Mouse (Mus musculus) myocyte (in vitro differentiated cells): ENCODE measurements around the gene Gata2. TPM values are rescaled to one million over a fixed set of nuclear protein-coding genes. Genes with fewer than 3 reads are reported as not detected.

ENCODE experiments used
- H3K27me3 ChIP-seq: one replicate; pipeline ENCODE4 v1.6.1; 2011; ENCODE audit not compliant: control insufficient read depth, insufficient read depth, insufficient read length
- H3K36me3 ChIP-seq: one replicate; pipeline ENCODE4 v1.6.1; 2011; ENCODE audit not compliant: control insufficient read depth, insufficient read depth
- H3K4me2 ChIP-seq: one replicate; pipeline ENCODE4 v1.6.1; 2011; ENCODE audit warnings: low read depth, control low read depth
- H3K4me3 ChIP-seq: one replicate; pipeline ENCODE4 v1.5.1; 2011; ENCODE audit warnings: mild to moderate bottlenecking, control low read depth, moderate library complexity
- H3K79me2 ChIP-seq: one replicate; pipeline ENCODE4 v1.6.1; 2011; ENCODE audit not compliant: control insufficient read depth, insufficient read depth
- H3ac ChIP-seq: one replicate; pipeline ENCODE4 v1.6.1; 2011; ENCODE audit not compliant: control insufficient read depth, insufficient read length
- CEBPB ChIP-seq: IDR thresholded peaks from 2 replicates; pipeline ENCODE4 v1.6.1; 2011; ENCODE audit warnings: mild to moderate bottlenecking, moderate library complexity; ENCODE audit not compliant: poor library complexity, insufficient read depth, severe bottlenecking
- E2F4 ChIP-seq: IDR thresholded peaks from one replicate; pipeline ENCODE4 v1.6.1; 2011; ENCODE audit warnings: mild to moderate bottlenecking, control low read depth, moderate library complexity; ENCODE audit not compliant: insufficient read depth
- MAX ChIP-seq: IDR thresholded peaks from one replicate; pipeline ENCODE4 v1.6.1; 2011; ENCODE audit warnings: low read depth, mild to moderate bottlenecking, control low read depth
- MYOD1 ChIP-seq, 3 experiments: IDR thresholded peaks; one replicate each; pipeline ENCODE4 v1.6.1; 2011; ENCODE audit warnings: control low read depth in 2 of 3, low read depth in 2 of 3, mild to moderate bottlenecking in 2 of 3, moderate library complexity in 1 of 3; ENCODE audit not compliant: insufficient read length in 2 of 3, control insufficient read depth in 1 of 3
- MYOG ChIP-seq, 3 experiments: IDR thresholded peaks; one replicate each; pipeline ENCODE4 v1.6.1; 2011; ENCODE audit warnings: control low read depth in 2 of 3, low read depth in 2 of 3, mild to moderate bottlenecking in 2 of 3; ENCODE audit not compliant: insufficient read length in 2 of 3, control insufficient read depth in 1 of 3, insufficient read depth in 1 of 3
- POLR2A ChIP-seq: IDR thresholded peaks from one replicate; pipeline ENCODE4 v1.6.1; 2011; ENCODE audit warnings: low read depth, mild to moderate bottlenecking, control low read depth, moderate library complexity; ENCODE audit not compliant: insufficient read length
- POLR2AphosphoS2 ChIP-seq: IDR thresholded peaks from one replicate; pipeline ENCODE4 v1.6.1; 2011; ENCODE audit warnings: low read depth, control low read depth; ENCODE audit not compliant: insufficient read length
- REST ChIP-seq: IDR thresholded peaks from one replicate; pipeline ENCODE4 v1.6.1; 2011; ENCODE audit warnings: mild to moderate bottlenecking, control low read depth, moderate library complexity; ENCODE audit not compliant: insufficient read depth, insufficient read length
- SRF ChIP-seq: IDR thresholded peaks from one replicate; pipeline ENCODE4 v1.6.1; 2011; ENCODE audit warnings: low read depth; ENCODE audit not compliant: control insufficient read depth, insufficient read length
- TCF12 ChIP-seq: IDR thresholded peaks from one replicate; pipeline ENCODE4 v1.6.1; 2011; ENCODE audit warnings: mild to moderate bottlenecking, control low read depth; ENCODE audit not compliant: poor library complexity, insufficient read depth, severe bottlenecking
- TCF3 ChIP-seq: IDR thresholded peaks from one replicate; pipeline ENCODE4 v1.6.1; 2011; ENCODE audit warnings: low read depth, control low read depth; ENCODE audit not compliant: insufficient read length
- USF1 ChIP-seq: IDR thresholded peaks from one replicate; pipeline ENCODE4 v1.6.1; 2011; ENCODE audit warnings: low read depth, mild to moderate bottlenecking, control low read depth, moderate library complexity
- polyA plus RNA-seq: library from polyadenylated mRNA; unstranded; fragments of >200 nt; fragmentation: generic; extraction: Trizol; gene quantifications from one replicate; pipeline ENCODE4 v1.2.1, GENCODE M21; 2012; ENCODE audit warnings: missing spikeins

Gata2 gene
- polyA plus RNA-seq, 1 experiment: 19.3 TPM

DNA sequence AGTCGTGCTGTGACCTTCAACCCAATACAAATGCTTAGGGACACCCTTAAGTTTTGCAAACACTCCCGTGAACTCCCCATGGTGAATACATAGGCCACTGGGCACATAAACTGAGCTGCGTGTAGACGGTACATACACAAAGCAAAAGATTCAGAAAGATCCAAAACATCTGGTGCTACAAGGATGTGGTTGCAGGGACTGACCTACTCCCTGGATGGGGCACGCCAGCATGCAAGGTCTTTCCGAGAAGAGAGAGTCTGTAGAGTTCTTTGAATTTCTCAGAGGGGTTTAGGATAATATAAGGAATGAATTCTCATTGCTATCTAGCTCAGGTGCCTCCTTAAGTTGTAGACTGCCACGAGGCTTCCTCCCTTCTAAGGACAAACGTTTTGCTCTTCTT lies 935 bp upstream of the Gata2 start:
- Histone ChIP-seq H3ac (no peak overlapping the region), H3K36me3 (no peaks in the 10 kb centered on the region), H3K79me2 (no peaks in the 10 kb centered on the region), H3K27me3 (no peaks in the 10 kb centered on the region), H3K4me3 (no peak overlapping the region), H3K4me2 (no peak overlapping the region)
- TF ChIP-seq TCF3 (no peak), POLR2AphosphoS2 (no peak), SRF (no peak), MYOG (IDR thresholded peaks at IDR 0.05; ENCODE audit: control insufficient read depth in 1 of 3, insufficient read depth in 1 of 3, insufficient read length in 2 of 3, low read depth in 2 of 3) (no peak), MAX (no peak), CEBPB (no peak), E2F4 (no peak), MYOD1 (IDR thresholded peaks at IDR 0.05; ENCODE audit: control insufficient read depth in 1 of 3, insufficient read length in 2 of 3, low read depth in 2 of 3) (no peak), POLR2A (no peak), TCF12 (no peak), REST (no peak), USF1 (no peak)

DNA sequence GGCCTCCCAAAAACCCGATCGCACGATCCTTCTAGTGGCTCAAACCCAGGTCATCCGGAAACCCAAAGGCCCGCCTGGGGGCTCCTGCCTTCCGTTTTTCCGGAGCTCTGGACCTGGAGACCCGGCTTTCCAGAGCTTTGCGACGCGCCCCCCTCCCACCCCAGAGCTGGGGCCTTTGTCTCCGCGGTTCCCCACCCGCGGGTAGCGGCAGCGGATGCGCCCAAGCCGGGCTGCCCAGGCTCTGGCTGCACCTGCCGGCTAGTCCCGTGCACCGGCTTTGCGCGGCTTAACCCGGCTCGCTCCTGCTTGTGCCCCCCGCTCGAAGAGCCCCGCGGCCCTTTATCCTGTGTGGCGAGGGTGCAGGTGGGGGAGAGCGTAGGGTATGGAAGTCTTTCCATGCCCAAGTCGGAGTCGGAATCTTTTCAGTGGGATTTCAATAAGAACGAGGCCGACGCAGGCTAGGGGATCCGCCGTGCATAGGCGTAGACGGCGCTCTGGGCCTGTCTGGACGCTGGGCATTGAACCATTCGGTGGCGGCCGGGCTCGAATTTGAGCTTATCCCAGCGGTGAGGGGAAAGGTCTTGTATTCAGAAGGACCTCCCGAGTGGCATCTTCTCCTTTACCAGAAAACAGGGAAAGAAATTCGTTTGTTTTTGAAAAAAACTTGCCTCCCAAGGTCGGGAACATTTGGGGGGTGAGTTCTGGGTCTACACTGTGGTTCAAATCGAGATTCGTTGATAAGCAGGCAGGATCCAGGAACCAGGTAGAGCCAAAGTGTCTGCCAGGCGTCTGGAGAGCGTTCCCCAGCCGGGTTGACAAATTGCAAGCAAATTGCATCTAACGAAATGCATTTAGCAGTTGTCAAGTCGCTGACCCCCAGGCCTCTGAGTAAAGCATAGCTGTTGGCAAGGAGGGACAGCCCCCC lies 624 bp downstream of the Gata2 start:
- no peak overlapping the region for H3K4me2 ChIP-seq
- no peaks in the 10 kb centered on the region for H3K36me3 ChIP-seq
- H3K27me3 ChIP-seq: no peaks in the 10 kb centered on the region
- no peak overlapping the region for H3ac ChIP-seq
- H3K4me3 ChIP-seq: no peak overlapping the region
- no peak for TF ChIP-seq REST
- TF ChIP-seq MYOG (IDR thresholded peaks at IDR 0.05; ENCODE audit: control insufficient read depth in 1 of 3, insufficient read depth in 1 of 3, insufficient read length in 2 of 3, low read depth in 2 of 3): no peak
- TF ChIP-seq TCF12: no peak
- TF ChIP-seq E2F4: no peak
- no peak for TF ChIP-seq POLR2AphosphoS2
- TF ChIP-seq TCF3: no peak
- no peak for TF ChIP-seq USF1
- TF ChIP-seq MYOD1 (IDR thresholded peaks at IDR 0.05; ENCODE audit: control insufficient read depth in 1 of 3, insufficient read length in 2 of 3, low read depth in 2 of 3): no peak
- no peak for TF ChIP-seq POLR2A
- peaks cover 7% of the 10 kb centered on the region for H3K79me2 ChIP-seq

DNA sequence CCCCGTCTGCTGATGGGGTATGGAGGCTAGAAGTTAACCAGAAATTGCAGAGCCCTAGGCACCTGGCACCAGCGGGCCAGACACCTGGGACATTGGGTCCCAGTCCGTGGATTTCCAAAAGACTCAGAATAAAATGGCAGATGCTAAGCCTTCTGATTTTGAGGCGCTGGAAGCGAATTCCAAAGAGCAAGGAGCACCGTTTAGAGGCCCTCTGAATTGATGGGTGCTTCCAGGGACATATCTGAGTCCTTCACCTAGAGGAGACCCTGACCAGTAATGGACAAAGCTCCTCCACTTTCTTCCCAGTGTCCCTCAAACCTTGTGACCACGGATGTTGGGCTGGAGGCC lies 1.3 kb downstream of the Gata2 start:
- H3ac ChIP-seq: no peak overlapping the region
- no peak overlapping the region for H3K4me2 ChIP-seq
- H3K4me3 ChIP-seq: no peak overlapping the region
- H3K36me3 ChIP-seq: no peaks in the 10 kb centered on the region
- H3K27me3 ChIP-seq: no peaks in the 10 kb centered on the region
- H3K79me2 ChIP-seq: peaks cover 13% of the 10 kb centered on the region
- no peak for TF ChIP-seq E2F4
- TF ChIP-seq SRF: no peak
- TF ChIP-seq MYOD1 (IDR thresholded peaks at IDR 0.05; ENCODE audit: control insufficient read depth in 1 of 3, insufficient read length in 2 of 3, low read depth in 2 of 3): no peak
- TF ChIP-seq TCF12: no peak
- no peak for TF ChIP-seq POLR2A
- no peak for TF ChIP-seq POLR2AphosphoS2
- no peak for TF ChIP-seq CEBPB
- no peak for TF ChIP-seq MAX
- no peak for TF ChIP-seq USF1
- TF ChIP-seq REST: no peak
- TF ChIP-seq TCF3: no peak
- TF ChIP-seq MYOG (IDR thresholded peaks at IDR 0.05; ENCODE audit: control insufficient read depth in 1 of 3, insufficient read depth in 1 of 3, insufficient read length in 2 of 3, low read depth in 2 of 3): no peak

DNA sequence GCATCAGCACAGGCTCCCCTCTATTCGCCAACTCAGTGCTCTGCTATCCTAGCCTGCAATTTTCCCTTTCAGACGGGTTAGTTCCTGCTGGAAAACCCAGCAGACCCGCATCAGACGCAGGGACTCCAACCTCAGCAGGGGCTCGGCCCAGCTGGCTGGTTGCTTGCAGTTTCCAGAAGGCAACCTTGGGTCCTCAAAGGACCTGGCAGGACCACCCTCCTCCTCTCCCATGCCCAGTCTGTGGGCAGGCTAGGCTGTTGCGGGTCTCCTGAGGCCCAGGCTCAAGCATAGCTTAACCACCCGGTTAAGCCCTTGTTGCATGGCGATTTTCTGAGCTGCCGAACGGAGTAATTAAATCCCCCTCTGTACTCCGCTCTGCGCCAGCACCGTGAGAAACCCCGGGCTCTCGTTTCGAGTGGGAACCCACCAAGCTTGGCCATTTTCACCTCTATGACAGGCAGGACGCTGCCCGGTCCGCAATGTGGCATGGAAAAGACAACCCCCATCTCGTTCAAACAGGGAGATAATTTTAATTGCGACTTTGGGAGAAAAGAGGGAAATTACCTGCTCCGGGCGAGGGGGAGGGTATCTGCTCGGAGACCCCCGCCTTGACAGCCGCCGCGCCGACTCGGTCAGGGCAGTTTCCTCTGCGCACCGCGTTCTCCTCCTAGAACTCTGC lies 2.5 kb downstream of the Gata2 start:
- peaks cover 15% of the 10 kb centered on the region for H3K79me2 ChIP-seq
- H3K4me2 ChIP-seq: peak overlapping the region; percentile 98
- TF ChIP-seq REST: no peak
- no peak for TF ChIP-seq E2F4
- no peak for TF ChIP-seq TCF3
- no peak for TF ChIP-seq CEBPB
- no peak for TF ChIP-seq POLR2AphosphoS2
- no peak for TF ChIP-seq TCF12
- TF ChIP-seq MYOD1 (IDR thresholded peaks at IDR 0.05; ENCODE audit: control insufficient read depth in 1 of 3, insufficient read length in 2 of 3, low read depth in 2 of 3): no peak
- TF ChIP-seq POLR2A: no peak
- no peak for TF ChIP-seq MAX
- no peak for TF ChIP-seq USF1
- no peak for TF ChIP-seq MYOG (IDR thresholded peaks at IDR 0.05; ENCODE audit: control insufficient read depth in 1 of 3, insufficient read depth in 1 of 3, insufficient read length in 2 of 3, low read depth in 2 of 3)
- TF ChIP-seq SRF: no peak
- H3K4me3 ChIP-seq: peak overlapping the region; percentile 90
- H3K27me3 ChIP-seq: no peaks in the 10 kb centered on the region
- no peak overlapping the region for H3ac ChIP-seq
- no peaks in the 10 kb centered on the region for H3K36me3 ChIP-seq
